Mouse (Mus musculus) testis, adult 2 months (tissue): Measurements from ENCODE around the gene Prr14. TPM values are rescaled to one million over a fixed set of nuclear protein-coding genes. Genes with fewer than 3 reads are reported as not detected.
"Not testable (repeated sequence)": the region's sequence is repeated elsewhere in the genome, so short reads cannot be mapped to it uniquely, and the experiment has no call there.

Source experiments
- H3K27ac ChIP-seq: fragments of 200-500 bp; 2 replicates; pipeline ENCODE4 v1.5.1; 2012; ENCODE audit warnings: low read depth, low read length; ENCODE audit not compliant: control insufficient read depth, insufficient read depth
- H3K27me3 ChIP-seq: fragments of 200-500 bp; 2 replicates; pipeline ENCODE4 v1.6.1; 2012; ENCODE audit warnings: mild to moderate bottlenecking, low read length, moderate library complexity; ENCODE audit not compliant: control insufficient read depth, insufficient read depth
- H3K36me3 ChIP-seq: fragments of 200-500 bp; 2 replicates; pipeline ENCODE4 v1.6.1; 2012; ENCODE audit warnings: mild to moderate bottlenecking, low read length; ENCODE audit not compliant: control insufficient read depth, insufficient read depth
- H3K4me1 ChIP-seq: fragments of 200-500 bp; 2 replicates; pipeline ENCODE4 v1.6.1; 2012; ENCODE audit warnings: low read length; ENCODE audit not compliant: control insufficient read depth, insufficient read depth
- H3K4me3 ChIP-seq: fragments of 200-500 bp; 2 replicates; pipeline ENCODE4 v1.5.1; 2012; ENCODE audit warnings: low read depth, mild to moderate bottlenecking, low read length, moderate library complexity, mixed read lengths; ENCODE audit not compliant: control insufficient read depth
- CTCF ChIP-seq: fragments of 200-500 bp; IDR thresholded peaks from 2 replicates; pipeline ENCODE4 v1.5.1; 2012; ENCODE audit warnings: low read depth, mild to moderate bottlenecking, inconsistent platforms, low read length, moderate library complexity; ENCODE audit not compliant: control insufficient read depth, insufficient read depth, insufficient replicate concordance
- POLR2A ChIP-seq: fragments of 200-500 bp; IDR thresholded peaks from 2 replicates; pipeline ENCODE4 v1.6.1; 2012; ENCODE audit warnings: low read depth, mild to moderate bottlenecking, inconsistent platforms, low read length, moderate library complexity; ENCODE audit not compliant: control insufficient read depth
- polyA plus RNA-seq: library from polyadenylated mRNA; depleted of rRNA; stranded (reverse); fragments of >200 nt; gene quantifications from 2 replicates; pipeline ENCODE4 v1.2.3, GENCODE M21; 2012

The Prr14 gene
- polyA plus RNA-seq, 1 experiment: 55.4 TPM

- H3K36me3 ChIP-seq: peaks cover 5% of the 10 kb centered on the region
- TF ChIP-seq CTCF (no peak), POLR2A (peak; percentile 55)
- peak within 1 kb of the TSS; percentile 100 for H3K27ac ChIP-seq
- H3K27me3 ChIP-seq: no peaks in the 10 kb centered on the region
- H3K4me3 ChIP-seq: peak within 1 kb of the TSS; percentile 98
- H3K4me1 ChIP-seq: peaks cover 5% of the 10 kb centered on the region
Measured at GRCm38 (mm10) chr7:127478635-127479317, 19.4 kb downstream of the Prr14 start, which contains the start of gene Fbrs. TSS of gene Fbrs (plus strand) at chr7:127479199.

DNA sequence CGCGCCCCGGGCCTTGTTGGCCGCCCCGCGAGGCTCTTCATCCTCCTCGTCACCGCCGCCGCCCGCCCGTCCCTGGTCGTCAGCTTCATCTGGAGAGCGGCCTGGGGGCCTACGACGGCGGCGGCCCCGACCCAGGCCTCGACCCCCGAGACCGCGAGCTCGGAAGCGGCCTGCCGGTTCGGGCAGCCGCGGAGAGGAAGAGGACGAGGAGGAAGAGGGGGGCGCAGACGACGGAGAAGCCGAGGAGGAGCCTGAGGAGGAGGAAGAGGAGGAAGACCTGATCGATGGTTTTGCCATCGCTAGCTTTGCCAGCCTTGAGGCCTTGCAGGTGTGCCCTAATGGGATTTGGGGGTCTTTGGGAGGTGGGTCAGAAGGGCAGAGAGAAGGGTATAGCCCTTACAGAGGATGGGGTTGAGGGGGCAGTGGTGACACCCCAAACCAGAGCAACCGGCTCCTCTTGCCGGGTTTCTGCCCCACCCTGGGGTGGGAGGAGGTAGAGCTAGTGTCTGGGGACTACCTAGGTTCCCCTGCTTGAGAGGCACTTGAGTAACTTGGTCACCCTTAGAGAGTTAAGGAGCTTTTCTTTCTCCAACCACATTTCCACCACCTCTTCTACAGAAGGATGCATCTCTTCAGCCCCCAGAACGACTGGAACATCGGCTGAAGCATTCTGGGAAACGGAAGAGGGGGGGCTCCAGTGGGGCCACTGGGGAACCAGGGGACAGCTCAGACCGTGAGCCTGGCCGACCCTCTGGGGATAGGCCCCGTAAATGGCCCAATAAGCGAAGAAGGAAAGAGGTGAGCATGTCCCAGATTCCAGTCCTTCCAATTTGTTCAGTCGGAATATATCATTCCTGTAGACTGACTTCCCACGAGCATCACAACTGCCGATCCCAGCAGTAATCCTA is 20.2 kb downstream of the Prr14 start:
- peak overlapping the region; percentile 100 for H3K27ac ChIP-seq
- TF ChIP-seq POLR2A: no peak
- no peak for TF ChIP-seq CTCF
- peaks cover 5% of the 10 kb centered on the region for H3K4me1 ChIP-seq
- H3K27me3 ChIP-seq: no peaks in the 10 kb centered on the region
- H3K36me3 ChIP-seq: peaks cover 5% of the 10 kb centered on the region
- H3K4me3 ChIP-seq: peak overlapping the region; percentile 98

GRCm38 (mm10) chr7:127480321-127480720 is 20.9 kb downstream of the Prr14 start:
- Histone ChIP-seq H3K4me1 (peaks cover 5% of the 10 kb centered on the region), H3K4me3 (peak overlapping the region; percentile 98), H3K36me3 (peaks cover 5% of the 10 kb centered on the region), H3K27ac (no peak overlapping the region; the same call in 1 of the 2 replicates), H3K27me3 (no peaks in the 10 kb centered on the region)
- no peak for TF ChIP-seq POLR2A
- TF ChIP-seq CTCF: no peak

DNA sequence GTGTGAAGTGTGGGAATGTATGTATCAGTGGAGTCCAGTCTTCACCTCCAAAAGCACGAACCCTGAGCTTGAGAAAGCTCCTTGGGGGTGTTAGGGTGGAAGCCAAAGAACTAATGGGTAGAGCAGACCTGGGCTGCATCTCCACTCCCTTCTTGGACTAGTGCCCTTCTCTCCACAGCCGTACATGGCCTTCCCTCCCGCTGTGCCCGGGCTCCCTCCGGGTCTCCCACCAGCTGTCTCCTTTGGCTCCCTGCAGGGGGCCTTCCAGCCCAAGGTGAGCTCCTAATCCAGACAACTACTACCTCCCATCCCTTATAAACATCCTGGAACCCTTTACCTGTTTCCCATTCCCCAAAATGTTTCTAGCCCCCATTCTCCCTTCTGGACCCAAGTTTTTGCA is 26.0 kb downstream of the Prr14 start:
- H3K36me3 ChIP-seq: peaks cover 4% of the 10 kb centered on the region
- no peak overlapping the region for H3K27ac ChIP-seq
- no peaks in the 10 kb centered on the region for H3K4me1 ChIP-seq
- TF ChIP-seq CTCF (no peak), POLR2A (no peak)
- H3K4me3 ChIP-seq: no peak overlapping the region
- no peaks in the 10 kb centered on the region for H3K27me3 ChIP-seq

- H3K4me1 ChIP-seq, H3K27me3 ChIP-seq, H3K27ac ChIP-seq, H3K4me3 ChIP-seq, H3K36me3 ChIP-seq: not testable (repeated sequence)
Measured at GRCm38 (mm10) chr7:127488364-127488763, 29.0 kb downstream of the Prr14 start.

DNA sequence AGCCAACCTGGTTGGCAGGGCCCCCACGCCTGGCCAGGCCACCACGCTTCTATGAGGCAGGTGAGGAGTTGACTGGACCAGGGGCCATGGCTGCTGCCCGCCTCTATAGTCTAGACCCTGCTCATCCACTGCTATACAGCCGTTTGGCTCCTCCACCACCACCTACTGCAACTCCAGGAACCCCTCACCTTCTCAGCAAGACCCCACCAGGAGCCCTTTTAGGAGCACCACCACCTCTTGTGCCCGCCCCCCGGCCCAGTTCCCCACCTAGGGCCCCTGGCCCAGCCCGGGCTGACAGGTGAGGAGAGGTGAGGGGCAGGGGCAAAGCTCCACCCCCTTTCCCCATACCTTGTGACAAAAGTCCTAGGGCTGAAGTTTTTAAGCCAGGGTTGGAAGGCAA is 30.6 kb downstream of the Prr14 start:
- Histone ChIP-seq H3K27ac (no peak overlapping the region), H3K27me3 (no peaks in the 10 kb centered on the region), H3K4me1 (no peaks in the 10 kb centered on the region), H3K36me3 (peaks cover 3% of the 10 kb centered on the region), H3K4me3 (no peak overlapping the region)
- TF ChIP-seq POLR2A (no peak), CTCF (no peak)

DNA sequence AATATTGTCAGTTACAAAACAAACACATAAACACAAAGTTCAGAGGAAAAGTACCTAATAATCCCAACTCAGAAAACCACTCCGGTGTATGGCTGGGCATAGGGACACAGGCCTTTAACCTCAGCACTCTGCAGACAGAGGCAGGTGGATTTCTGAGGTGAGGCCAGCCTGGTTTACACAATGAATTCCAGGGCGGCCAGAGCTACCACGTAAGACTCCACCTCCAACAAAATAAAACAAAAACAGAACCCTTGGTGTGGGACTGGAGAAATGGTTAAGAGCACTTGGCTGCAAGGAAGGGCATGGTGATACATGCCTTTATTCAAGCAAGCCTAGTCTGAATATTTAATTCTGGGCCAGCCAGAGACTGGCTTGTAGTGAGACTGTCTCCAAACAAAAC is 32.4 kb downstream of the Prr14 start:
- no peak for TF ChIP-seq CTCF
- TF ChIP-seq POLR2A: no peak
- H3K27me3 ChIP-seq: no peaks in the 10 kb centered on the region
- no peak overlapping the region for H3K4me3 ChIP-seq
- no peak overlapping the region for H3K27ac ChIP-seq
- H3K36me3 ChIP-seq: peaks cover 3% of the 10 kb centered on the region
- no peaks in the 10 kb centered on the region for H3K4me1 ChIP-seq
